Mouse (Mus musculus) T-helper 17 cell (primary cell): ENCODE data around the gene Yju2.

Source experiments
- in situ Hi-C, 2 experiments: fragments of 300-600 bp; cut with MboI, MseI; formaldehyde crosslinking; loops; 1 replicate in 1 of 2; 2 replicates in 1 of 2; pipeline ENCODE4 v1.15.1; 2025; ENCODE audit warnings: high pct_unique_total_duplicates in 2 of 2

Gene Yju2

DNA sequence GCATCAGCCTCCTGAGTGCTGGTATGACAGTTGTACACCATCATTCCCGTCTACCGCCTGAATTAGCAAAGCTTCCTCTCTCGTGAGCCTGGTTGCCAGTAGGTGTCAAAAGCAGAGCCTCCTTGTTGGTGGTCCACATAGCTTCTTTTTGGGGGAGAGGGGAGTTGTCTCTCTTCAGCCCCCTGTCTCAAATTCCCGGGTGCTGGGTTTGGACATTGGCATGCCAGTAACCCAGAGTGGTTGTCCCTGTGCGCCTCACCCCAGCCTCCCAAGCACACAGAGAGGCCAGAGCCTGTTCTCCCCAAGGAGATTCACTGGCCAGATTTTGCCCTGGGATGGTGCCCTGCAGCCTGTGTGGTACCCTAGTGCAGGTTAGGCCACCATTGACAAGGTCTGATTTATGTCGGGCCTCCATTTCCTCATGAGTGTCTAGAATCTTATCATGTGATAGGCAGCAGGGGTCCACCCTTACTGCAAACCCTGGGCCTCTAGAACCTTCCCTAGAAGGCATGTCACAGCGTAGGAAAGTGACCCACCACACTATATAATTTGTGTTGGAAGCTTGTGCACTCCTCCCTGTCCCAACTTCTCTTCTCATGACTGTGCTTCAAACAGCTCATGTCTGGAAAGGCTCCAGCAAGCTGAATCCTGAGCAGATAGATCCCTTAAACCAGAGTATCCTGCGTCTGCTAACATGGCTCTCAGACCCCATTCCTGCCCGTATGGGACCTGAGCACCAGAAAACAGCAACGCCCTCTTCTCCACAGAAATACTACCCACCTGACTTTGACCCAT is 1.2 kb downstream of the Yju2 start:
- in situ Hi-C loops, result loop anchor here (10.0 kb wide), 2 partner anchors 55 to 1065 kb away; no protein-coding TSS in a partner anchor

DNA sequence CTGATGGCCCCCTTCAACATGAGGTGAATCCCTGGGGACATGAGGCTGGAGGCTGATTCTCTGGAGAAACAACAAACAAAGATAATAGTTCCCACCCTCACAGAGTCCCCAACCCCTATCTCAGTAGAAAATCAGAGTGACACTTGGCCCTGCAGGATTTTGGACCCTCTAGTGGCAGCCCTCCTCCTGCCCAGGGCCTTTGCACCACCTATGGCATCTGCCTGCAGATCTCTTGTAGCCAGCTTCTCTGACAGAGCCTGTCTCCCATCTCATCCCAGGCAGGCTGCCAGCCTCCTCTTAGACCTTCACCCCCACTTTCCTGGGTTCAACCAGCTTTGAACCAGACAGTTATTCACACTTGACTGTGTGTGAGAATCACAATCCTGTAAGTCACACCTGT is 1.9 kb downstream of the Yju2 start:
- in situ Hi-C loops, result loop anchor here (10.0 kb wide), 2 partner anchors 54 to 1064 kb away; no protein-coding TSS in a partner anchor

DNA sequence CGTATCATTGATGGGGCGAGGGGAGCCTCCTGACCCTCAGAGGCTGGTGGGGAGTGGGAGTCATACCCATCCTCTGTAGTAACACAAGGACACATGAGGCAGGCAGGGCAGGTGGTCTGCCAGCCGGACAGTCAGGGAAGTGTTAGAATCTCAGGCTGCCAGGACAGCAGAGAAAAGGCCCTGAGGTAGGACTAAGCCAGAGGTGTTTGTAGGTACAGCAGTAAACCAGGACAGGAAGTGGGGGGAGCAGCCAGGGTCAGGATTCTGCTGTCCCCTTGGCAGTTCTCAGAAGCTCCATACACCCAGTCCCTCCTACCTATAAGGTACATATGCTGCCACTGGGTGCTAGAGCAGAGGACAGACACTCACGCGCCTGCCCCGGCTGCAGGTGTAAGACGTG is 2.7 kb downstream of the Yju2 start:
- in situ Hi-C loops, result loop anchor here (10.0 kb wide), 2 partner anchors 53 to 1063 kb away; no protein-coding TSS in a partner anchor

DNA sequence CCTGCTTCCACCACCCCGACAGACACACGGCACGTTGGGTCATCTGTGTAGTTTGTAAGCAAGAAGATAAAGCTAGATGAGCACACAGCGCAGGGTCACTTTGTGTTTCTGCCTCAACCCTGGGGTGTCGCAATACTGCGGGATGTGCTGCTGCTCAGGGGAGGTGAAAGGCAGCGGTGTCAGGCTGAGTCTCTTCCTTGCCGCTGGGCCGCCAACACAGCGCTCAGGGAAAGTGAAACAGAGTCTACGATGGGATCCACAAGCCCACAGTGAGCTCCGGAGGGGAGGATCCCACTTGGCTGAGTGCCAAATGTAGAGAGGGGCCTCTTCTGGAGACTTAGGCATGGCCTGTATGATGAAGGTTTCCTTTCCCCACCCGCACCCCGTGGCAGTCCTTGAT is 4.3 kb downstream of the Yju2 start:
- in situ Hi-C loops, result loop anchor here (10.0 kb wide), 2 partner anchors 52 to 1062 kb away; no protein-coding TSS in a partner anchor

DNA sequence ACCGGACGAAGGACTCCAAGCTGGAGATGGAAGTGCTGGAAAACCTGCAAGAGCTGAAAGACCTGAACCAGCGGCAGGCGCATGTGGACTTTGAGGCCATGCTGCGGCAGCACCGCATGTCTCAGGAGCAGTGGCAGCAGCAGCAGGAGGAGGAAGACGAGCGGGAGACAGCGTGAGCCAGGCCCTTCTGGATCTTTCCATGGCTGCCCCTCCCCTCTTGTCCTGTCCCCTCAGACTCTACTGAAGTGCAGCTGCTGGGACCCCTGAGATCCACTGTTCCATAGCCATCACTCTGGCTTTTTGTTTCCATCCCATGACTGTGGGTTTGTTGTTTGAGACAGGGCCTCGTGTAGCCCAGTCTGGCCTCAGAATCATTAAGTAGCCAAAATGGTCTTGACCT is 5.6 kb downstream of the Yju2 start:
- in situ Hi-C loops, result loop anchor here (10.0 kb wide), 2 partner anchors 50 to 1060 kb away; no protein-coding TSS in a partner anchor

DNA sequence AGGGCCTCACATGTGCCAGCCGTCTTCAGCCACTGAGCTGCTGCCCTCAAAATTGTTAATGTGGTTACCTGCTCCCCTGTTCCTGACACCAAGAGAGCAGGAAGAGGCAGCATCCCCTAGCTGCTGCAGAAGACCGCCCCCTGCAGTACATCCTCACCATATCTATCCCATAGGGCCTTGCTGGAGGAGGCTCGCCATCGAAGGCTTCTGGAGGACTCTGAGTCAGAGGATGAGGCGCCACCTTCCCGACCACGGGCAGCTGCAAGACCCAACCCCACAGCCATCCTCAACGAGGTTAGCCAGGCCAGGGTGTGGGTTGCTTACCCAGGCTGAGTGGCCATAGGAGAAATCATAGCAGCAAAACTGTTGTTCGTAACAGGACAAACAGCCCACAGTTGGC is 6.1 kb downstream of the Yju2 start:
- in situ Hi-C loops, result loop anchor here (10.0 kb wide), 2 partner anchors 50 to 1060 kb away; no protein-coding TSS in a partner anchor

DNA sequence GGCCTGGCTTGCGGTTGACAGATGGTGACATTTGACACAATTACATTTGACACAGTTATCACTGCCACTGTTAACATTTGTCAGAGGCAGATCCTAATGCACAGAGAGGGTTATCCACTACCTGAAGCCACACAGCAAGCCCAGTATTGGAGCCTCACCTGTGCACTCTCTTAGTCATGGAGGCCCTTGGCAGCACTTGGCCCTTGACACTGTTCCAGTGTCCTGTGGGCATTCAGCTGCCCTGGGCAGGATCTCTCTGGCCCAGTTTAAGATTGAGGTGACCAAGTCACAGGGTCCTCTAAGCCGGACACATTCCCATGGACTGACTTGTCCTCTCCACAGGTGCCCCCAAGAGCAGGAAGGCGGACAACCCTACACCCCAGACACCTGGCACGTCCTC is 8.3 kb downstream of the Yju2 start:
- in situ Hi-C loops, result loop anchor here (10.0 kb wide), 2 partner anchors 48 to 1058 kb away; no protein-coding TSS in a partner anchor

DNA sequence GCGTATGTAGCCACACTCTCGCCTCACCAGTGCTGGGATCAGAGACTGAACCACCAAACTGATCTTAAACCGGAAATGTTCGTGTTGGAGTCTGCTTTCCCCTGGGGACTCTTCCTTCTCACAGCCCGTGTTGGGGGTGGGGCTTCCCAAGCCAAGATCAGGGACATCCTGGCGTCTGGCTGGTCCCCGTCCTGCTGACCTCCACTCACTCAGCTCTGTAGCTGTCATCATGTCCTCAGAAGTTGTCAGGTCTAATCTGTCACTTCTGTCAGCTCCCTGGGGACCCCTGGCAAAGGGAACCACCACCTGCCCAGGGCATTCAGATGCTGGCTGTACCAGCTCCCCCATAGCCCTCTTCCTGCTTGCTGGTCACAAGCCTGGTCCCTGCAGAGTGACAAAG is 9.3 kb downstream of the Yju2 start:
- in situ Hi-C loops, result loop anchor here (10.0 kb wide), 2 partner anchors 47 to 1057 kb away; no protein-coding TSS in a partner anchor

DNA sequence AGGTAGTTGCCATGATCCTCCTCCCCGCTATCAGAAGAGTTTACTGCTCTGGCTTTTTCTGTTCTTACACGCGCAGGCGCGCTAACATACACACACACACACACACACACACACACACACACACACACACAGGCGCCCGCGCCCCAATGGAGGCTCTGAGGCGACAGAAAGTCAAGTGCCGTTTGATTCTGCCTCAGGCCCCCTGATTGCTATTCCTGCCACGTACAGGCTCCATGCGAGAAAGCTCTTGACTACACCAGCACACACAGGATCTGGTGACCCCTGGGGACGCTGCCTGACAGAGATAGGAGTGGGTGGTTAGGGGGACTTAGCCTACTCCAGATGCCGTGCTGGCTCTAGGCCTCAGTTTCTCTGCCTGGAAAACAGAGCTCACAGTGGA is 10.7 kb downstream of the Yju2 start:
- in situ Hi-C loops, result loop anchor here (10.0 kb wide), 2 partner anchors 45 to 1055 kb away; no protein-coding TSS in a partner anchor

DNA sequence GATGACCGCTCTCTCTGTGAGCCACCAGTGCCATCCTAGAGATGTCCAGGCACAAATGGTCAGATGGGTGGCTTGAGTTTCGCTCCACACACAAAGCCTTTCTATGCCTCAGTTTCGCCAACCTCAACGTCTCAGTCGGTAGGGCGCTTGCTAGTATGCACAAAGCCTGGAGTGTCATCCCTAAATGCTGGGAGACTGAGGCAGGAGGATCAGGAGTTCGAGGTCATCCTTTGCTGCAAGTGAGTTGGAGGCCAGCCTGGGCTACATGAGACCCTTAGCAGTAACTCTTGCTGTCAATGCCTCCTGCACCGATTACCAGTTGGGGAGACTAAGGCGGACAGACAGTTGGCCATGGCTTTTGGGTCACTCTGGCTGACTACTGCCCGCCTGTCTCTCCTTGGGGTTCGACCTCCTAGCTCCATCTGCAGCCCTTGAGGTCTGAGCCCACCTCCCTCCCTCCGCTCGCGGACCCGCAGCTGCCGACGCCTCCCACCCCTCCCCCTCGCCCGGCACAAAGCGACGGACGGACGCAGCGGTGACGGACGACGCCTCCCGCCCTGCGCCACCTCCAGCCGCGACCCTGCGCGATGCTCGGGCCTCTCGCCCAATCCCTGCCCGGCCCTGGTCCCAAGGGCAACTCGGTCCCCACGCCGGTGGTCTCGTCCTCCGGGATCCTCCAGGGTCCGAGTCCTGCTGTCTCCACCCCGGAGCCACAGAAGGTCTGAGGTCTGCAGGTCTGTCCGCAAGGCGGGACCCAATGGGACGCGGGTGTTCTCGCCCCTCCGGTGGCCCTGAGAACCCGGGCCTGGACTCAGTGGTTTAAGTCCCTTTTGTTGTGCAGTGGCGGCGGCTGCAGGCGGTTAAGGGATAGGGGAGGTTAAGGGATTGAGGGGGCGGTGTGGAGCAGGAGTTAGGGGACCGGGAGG is 11.3 kb downstream of the Yju2 start, which contains the start of gene Shd:
Shd (plus strand) TSS at position 502 of the 926 bp plus-strand sequence.
- in situ Hi-C loops, result loop anchor here (10.0 kb wide), 3 partner anchors 45 to 1905 kb away; no protein-coding TSS in a partner anchor

DNA sequence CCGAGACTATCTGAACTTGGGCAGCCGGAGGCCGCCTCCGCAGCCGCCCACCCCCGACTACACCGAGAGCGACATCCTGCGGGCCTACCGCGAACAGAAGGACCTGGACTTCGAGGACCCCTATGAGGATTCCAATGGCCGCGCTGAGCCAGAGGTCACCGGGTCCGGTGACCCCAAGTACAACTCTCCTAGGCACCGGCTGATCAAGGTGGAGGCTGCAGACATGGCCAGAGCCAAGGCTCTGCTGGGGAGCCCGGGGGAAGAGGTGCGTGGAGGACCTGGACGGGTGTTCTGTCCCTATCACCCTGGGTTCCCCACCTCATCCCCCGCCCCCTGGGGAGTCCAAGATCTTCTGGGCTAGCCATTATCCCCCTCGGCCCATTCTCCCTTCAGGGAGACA is 12.6 kb downstream of the Yju2 start:
- in situ Hi-C loops, result loop anchor here in 1 of 2 experiments (10.0 kb wide), 1 partner anchor 1907 kb away; no protein-coding TSS in a partner anchor

DNA sequence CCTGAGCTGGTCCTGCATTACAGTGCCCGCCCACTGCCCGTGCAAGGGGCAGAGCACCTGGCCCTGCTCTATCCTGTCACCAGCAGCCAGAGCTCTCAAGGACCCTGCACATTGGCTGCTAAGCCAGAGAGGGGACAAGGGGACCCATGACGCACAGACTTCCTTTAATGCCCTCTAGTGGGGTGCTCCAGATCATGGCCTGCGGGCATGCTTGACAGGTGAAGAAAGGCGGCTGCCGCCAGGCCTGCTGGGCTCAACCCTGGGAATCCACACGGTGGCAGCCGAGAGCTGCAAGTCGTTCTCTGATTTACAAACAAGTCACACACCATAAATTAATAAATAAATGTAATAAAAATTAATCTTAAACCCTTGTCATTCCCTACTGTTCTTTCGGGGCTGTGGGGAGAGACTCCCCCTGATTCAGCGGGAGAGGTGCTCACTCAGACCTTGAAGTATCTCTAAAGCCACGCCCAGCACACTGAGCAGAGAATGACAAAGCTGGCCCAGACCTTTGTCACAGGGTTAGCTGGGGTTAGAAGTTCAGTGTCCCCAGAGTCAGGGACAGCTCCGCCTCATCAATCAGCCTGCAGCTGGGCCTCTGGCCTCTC is 17.5 kb downstream of the Yju2 start:
- in situ Hi-C loops, result loop anchor here in 1 of 2 experiments (10.0 kb wide), 1 partner anchor 1912 kb away; no protein-coding TSS in a partner anchor

DNA sequence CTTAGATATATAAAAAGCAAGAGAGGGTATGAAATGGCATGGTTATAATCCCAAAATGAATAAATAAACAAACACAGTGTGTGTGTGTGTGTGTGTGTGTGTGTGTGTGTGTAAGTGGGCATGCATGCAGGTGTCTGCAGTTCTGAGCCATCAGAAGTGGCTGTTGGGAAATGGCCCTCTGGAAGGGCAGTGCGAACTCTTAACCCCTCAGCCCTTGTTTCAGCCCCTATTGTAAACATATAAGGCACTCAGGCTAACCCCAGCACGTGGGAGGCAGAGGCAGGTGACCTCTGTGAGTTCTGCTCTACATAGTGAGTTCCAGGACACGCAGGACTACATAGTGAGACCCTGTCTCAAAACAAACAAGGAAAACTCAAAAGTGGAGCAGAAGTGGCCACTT is 18.4 kb downstream of the Yju2 start:
- in situ Hi-C loops, result loop anchor here in 1 of 2 experiments (10.0 kb wide), 1 partner anchor 1912 kb away; no protein-coding TSS in a partner anchor

DNA sequence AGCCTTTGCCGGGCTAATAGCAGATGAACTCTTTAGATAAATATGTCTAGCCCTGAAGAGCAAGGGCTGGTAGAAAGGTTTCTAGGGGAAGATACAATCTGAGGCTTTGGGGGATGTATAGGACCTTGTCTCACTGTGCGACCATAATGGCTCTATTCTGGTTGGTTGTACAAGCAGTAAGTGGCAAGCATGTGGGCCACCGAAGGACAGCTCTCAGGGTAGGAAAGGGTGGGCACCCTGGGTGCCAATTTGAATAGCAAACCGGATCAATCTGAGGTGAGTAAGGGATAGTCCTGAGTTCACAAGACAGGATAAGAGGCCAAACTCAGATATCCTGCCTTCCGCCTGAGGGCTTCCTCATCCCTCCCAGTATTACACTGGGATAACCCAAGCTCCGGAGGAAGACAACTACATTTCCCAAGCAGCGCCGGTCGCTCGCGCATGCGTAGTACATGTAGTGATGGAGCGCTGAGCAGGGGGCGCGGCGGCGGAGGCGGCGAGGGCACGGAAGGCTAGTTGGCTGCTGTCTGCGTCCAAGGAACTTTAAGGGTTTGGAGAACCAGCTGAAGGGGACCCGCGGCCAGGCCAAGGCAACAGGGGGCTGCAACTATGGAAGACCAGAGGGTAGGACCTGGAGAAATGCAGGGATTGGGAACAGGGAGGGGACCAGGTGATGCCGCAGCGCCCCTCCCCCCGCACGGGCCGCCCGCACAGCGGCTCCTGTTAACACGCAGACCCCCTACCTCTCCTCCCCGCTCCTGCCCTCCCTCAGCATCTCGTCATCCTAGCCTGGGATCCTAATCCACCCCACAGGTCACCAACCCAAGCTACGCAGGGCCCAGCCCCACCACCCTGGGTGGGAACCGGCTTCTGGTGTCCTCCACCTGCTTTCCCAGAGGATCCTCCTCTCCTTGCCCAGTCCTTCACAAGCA is 27.4 kb downstream of the Yju2 start, which contains the start of gene Fsd1:
Fsd1 (plus strand) TSS at position 480 of the 932 bp plus-strand sequence.
- in situ Hi-C loops, result loop anchor here in 1 of 2 experiments (10.0 kb wide), 1 partner anchor 911 kb away; no protein-coding TSS in a partner anchor

DNA sequence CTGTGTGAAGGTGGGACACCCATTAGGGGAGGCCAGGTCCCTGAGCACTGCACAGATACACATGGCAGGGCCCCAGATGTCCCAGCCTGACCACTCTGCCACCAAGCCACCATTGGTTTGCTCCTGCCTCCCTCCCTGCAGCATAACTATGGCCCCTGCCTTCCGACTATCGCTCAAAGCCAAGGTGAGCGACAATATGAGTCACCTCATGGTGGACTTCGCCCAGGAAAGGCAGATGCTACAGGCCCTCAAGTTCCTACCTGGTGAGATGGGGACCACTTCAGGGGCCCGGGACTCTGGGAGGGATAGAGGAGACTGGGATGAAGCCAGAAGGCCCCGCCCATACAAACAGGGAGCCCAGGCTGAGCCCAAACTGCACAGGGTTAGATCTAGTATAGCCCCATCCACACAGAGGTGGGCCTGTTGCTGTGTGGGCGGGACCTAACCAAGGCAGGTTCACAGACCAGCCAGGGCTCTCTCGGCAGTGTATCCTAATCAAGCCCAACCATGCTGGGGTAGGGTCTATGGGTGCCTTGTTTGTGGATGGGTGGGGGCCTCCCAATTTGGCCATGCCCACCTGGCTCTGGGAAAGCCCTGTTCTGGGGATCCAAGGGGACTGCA is 31.5 kb downstream of the Yju2 start:
- in situ Hi-C loops, result loop anchor here in 1 of 2 experiments (10.0 kb wide), 1 partner anchor 1564 kb away; no protein-coding TSS in a partner anchor

DNA sequence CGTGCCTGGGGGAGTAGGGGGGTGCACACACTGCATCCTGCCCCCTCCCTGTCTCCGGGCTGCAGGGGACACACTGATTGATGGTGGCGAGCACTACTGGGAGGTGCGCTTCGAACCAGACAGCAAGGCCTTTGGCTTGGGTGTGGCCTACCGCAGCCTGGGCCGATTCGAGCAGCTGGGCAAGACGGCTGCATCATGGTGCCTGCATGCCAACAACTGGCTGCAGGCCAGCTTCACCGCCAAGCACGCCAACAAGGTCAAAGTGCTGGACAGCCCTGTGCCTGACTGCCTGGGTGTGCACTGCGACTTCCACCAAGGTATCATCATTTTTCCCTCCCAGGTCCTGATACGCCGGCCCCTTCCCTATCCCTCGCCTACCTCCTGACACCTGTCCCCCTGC is 37.1 kb downstream of the Yju2 start:
- in situ Hi-C loops, result loop anchor here in 1 of 2 experiments (10.0 kb wide), 1 partner anchor 1559 kb away; no protein-coding TSS in a partner anchor

DNA sequence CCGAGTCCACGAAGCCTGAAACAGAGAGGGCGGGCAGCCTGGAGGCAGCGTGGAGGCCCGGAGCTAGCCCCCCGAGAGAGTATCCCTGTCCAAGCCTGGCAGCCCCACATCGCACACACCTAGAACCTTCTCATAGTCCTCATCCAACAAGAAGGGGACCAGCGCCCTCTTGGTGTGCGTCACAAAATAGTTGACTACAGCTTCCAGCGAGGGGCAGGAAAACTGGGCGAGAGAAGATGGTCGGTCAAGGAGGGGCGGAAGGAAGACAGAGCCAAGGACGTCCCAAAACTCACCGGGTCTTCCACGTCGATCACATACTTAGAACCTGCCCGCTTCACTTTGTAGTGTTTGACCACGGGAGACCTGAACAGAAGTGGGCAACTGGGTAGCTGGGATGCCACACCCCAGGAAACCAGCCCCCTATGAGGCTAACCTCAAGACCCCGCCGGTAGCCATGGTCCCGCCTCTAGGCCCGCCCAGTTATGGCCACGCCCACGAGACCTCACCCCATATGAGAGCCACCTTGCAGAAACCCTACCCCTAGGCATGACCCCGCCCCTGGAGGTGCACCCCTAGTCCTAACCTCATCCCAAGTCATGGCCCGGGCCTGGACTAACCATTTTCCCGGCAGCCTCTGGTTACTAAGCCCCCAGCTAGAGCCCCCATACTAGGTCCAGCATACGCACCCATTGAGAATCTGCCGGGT is 41.0 kb downstream of the Yju2 start:
- in situ Hi-C loops, result loop anchor here in 1 of 2 experiments (10.0 kb wide), 1 partner anchor 1555 kb away; no protein-coding TSS in a partner anchor

DNA sequence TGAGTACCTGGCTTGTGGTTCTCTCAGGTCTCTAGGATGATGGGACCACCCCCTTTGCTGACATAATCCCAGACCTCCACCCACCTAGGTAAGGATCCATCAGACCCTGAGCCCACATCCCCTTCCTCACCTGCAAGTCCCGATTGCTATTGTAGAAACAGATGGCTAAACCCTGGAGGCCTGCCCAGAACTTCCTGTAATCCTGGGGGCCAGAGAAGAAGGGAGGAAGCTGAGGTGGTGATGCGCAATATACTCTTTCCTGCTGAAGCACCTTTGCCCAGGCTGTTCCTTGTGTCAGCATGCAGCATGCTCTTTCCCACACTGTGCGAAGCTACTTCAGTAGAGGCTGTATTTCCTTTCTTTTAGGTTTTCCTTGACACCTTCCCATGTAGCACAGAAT is 44.1 kb downstream of the Yju2 start:
- in situ Hi-C loops, result no loop called here
